Mouse (Mus musculus): ENCODE data around the gene Ppp1r3c. TPM values are rescaled to one million over a fixed set of nuclear protein-coding genes. Genes with fewer than 3 reads are reported as not detected.

The Ppp1r3c gene
- polyA plus RNA-seq, 1 experiment = 4.9 TPM

DNA sequence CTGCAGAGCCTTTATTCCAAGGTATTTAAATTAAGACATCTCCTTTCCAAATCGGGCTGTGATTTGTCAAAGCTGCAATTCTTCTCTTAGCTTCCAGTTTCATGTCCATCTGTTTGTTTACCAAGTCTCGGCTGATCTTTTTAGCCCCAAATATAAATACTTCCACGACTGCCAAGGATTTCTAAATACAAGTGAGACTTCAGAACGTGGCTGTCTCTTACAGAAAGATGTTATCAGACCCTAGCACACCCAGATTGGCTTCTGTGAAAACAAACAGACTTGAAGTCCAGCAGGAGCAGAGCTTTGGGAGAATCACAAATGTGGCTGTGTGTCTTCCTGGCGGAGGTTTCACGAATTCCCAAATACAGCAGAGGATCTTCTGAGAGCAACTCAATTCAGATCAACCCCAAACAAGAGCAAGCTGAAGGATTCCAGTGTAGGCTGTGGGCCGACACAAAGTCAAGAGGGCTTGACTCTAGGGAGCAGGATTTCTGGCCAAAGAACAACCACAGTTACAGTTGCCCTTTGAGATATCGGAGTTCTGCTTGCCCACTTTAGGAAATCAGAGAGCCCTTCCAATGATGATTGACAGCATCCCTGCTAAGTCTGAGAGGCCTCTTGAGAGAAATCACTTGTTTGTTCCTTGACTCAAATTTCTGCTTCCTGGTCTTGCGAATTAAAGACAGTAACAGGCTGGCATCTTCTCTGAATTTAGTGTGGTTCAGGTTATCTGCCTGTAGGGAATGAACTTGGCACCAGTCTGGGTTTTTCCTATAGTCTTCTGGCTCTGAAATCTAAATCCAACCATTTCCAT is 34.4 kb downstream of the Ppp1r3c start:
- peaks cover 2% of the 10 kb centered on the region; the same call in 1 of the 2 replicates for H3K4me1 ChIP-seq (ENCODE audit: control insufficient read depth, insufficient read depth, low read length)
- no peak overlapping the region for H3K4me3 ChIP-seq (ENCODE audit: insufficient read depth, low read length)
- H3K27ac ChIP-seq (ENCODE audit: insufficient read depth, low read length) = 0 out of 2 replicates have a peak overlapping the region, but pooled peaks have one; percentile 25
- TF ChIP-seq CTCF (IDR thresholded peaks at IDR 0.05; ENCODE audit: borderline replicate concordance, insufficient read depth, low read length) = no peak
- no peak for TF ChIP-seq POLR2A (IDR thresholded peaks at IDR 0.05; ENCODE audit: low read depth, low read length)

DNA sequence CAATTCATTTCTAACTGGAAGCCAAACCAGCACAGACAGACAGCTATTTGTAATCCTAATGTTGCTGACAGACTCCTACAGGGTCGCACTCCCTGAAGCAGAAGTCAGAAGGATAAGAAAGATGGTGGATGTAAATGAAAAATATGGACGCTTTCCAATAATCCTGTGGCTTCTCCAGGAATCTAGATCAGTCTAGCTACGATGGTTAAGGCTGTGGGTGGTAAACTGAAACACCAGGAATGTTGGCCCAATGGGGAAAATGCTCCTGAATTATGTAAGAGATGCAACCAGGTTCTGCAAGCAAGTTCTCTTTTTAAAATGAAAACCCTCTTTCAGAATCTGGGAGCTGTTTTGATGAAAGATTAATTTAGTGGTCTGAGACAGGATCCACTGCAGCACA is 35.1 kb downstream of the Ppp1r3c start:
- 0 out of 2 replicates have a peak overlapping the region, but pooled peaks have one; percentile 25 for H3K27ac ChIP-seq (ENCODE audit: insufficient read depth, low read length)
- no peak overlapping the region for H3K4me3 ChIP-seq (ENCODE audit: insufficient read depth, low read length)
- no peak for TF ChIP-seq POLR2A (IDR thresholded peaks at IDR 0.05; ENCODE audit: low read depth, low read length)
- H3K4me1 ChIP-seq (ENCODE audit: control insufficient read depth, insufficient read depth, low read length) = peaks cover 2% of the 10 kb centered on the region; the same call in 1 of the 2 replicates

DNA sequence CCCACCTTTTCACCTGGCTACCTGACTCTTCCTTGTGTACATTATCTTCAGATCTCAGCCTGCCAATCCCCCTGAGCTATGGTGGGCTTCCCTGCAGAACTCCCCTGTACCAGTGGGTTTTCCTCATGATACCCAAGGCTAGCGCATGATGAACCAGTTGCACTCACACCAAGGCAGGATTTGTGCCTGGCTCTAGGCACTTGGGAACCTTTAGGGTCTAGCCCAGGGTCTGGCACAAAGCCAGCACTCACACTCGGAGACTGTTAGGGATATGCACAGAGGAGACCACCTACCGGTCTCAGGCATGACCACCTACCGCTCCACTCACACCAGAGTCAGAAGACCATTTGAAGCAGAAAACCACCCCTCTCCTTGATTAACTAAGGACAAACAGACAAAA is 35.5 kb downstream of the Ppp1r3c start:
- no peak for TF ChIP-seq POLR2A (IDR thresholded peaks at IDR 0.05; ENCODE audit: low read depth, low read length)
- no peak for TF ChIP-seq CTCF (IDR thresholded peaks at IDR 0.05; ENCODE audit: borderline replicate concordance, insufficient read depth, low read length)
- peaks cover 2% of the 10 kb centered on the region; the same call in 1 of the 2 replicates for H3K4me1 ChIP-seq (ENCODE audit: control insufficient read depth, insufficient read depth, low read length)
- peak overlapping the region; percentile 3; the same call in 1 of the 2 replicates for H3K27ac ChIP-seq (ENCODE audit: insufficient read depth, low read length)
- H3K4me3 ChIP-seq (ENCODE audit: insufficient read depth, low read length) = no peak overlapping the region

DNA sequence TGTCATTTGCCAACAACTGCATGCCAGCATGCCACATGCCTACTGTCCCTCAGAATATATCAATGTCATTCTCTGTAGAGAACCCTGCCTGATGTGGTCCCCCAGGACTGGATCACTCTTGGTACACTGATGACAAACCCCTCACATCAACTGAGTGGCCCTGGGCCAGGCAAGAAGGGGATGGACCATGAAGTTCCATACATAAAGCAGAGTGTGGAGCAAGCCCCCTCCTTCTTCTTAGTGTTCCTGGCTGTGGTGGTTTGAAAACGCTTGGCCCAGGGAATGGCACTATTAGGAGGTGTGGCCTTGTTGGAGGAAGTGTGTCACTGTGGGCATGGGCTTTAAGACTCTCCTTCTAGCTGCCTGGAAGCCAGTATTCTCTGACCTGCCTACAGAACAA is 37.3 kb downstream of the Ppp1r3c start:
- no peak overlapping the region for H3K27ac ChIP-seq (ENCODE audit: insufficient read depth, low read length)
- H3K4me1 ChIP-seq (ENCODE audit: control insufficient read depth, insufficient read depth, low read length) = peaks cover 2% of the 10 kb centered on the region; the same call in 1 of the 2 replicates
- TF ChIP-seq POLR2A (IDR thresholded peaks at IDR 0.05; ENCODE audit: low read depth, low read length) (no peak), CTCF (IDR thresholded peaks at IDR 0.05; ENCODE audit: borderline replicate concordance, insufficient read depth, low read length) (no peak)
- H3K4me3 ChIP-seq (ENCODE audit: insufficient read depth, low read length) = no peak overlapping the region

DNA sequence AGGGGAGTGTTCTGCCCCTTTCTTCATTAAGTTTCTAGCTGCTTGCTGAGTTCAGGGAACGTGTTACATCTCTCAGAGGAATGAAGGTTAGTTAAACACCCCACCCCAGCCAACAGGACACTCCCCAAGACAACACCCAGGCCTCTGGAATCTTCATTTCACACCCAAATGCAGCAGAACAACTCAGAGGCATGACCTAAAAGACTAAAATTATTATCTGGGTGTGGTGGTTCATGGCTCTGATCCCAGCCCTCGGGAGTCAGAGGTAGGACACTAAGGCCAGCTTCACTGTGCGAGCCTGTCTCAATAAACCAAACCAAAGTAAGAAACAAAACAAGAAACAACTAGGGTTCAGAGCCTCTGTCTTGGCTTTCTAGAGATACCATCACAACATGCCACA is 38.3 kb downstream of the Ppp1r3c start:
- Histone ChIP-seq H3K4me1 (ENCODE audit: control insufficient read depth, insufficient read depth, low read length) (peaks cover 2% of the 10 kb centered on the region; the same call in 1 of the 2 replicates), H3K27ac (ENCODE audit: insufficient read depth, low read length) (no peak overlapping the region), H3K4me3 (ENCODE audit: insufficient read depth, low read length) (no peak overlapping the region)
- no peak for TF ChIP-seq CTCF (IDR thresholded peaks at IDR 0.05; ENCODE audit: borderline replicate concordance, insufficient read depth, low read length)
- no peak for TF ChIP-seq POLR2A (IDR thresholded peaks at IDR 0.05; ENCODE audit: low read depth, low read length)

DNA sequence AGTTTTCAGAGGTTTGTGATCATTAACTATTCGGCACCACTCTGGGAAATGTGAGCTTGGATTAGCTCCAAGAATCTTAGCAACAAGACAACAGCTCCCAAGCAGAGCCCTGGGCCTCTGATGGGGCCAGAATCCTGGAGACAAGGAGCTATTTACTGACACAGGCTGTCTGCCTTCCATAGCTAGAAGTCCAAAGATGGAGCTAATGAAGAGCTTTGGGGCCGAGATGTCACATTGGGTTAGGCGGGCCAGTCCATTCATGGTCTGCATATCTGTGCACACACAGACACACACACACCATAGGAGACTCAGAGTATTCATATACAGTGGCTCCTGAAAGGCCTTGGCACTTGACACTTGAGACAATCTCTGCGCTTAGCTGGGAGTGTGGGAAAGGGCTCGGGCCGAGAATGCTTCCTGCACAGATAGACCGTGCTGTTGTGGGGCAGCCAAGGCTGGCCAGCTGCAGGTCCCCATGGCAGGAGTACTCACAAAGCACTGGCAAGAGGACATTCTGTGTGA is 39.8 kb downstream of the Ppp1r3c start:
- no peak overlapping the region for H3K4me3 ChIP-seq (ENCODE audit: insufficient read depth, low read length)
- peaks cover 2% of the 10 kb centered on the region; the same call in 1 of the 2 replicates for H3K4me1 ChIP-seq (ENCODE audit: control insufficient read depth, insufficient read depth, low read length)
- TF ChIP-seq CTCF (IDR thresholded peaks at IDR 0.05; ENCODE audit: borderline replicate concordance, insufficient read depth, low read length) (no peak), POLR2A (IDR thresholded peaks at IDR 0.05; ENCODE audit: low read depth, low read length) (no peak)
- no peak overlapping the region for H3K27ac ChIP-seq (ENCODE audit: insufficient read depth, low read length)

DNA sequence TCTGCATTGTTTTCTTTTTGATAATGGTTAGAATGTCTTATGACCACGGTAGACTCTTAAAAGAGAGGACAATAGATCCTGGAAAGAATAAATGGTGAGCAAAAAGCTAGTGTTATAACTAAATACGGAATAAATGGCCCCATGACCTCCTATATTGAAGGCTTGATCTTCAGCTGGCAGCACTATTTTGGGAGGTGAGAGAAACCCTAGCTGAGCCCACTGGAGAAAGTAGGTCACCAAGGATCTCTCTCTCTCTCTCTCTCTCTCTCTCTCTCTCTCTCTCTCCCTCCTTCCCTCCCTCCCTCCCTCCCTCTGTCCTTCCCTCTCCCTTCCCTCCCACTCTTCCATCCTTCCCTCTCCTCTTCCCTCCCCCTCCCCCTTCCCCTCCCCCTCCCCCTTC is 42.9 kb downstream of the Ppp1r3c start:
- no peak for TF ChIP-seq POLR2A (IDR thresholded peaks at IDR 0.05; ENCODE audit: low read depth, low read length)
- no peak for TF ChIP-seq CTCF (IDR thresholded peaks at IDR 0.05; ENCODE audit: borderline replicate concordance, insufficient read depth, low read length)
- no peak overlapping the region for H3K4me3 ChIP-seq (ENCODE audit: insufficient read depth, low read length)
- peaks cover under 1% of the 10 kb centered on the region for H3K4me1 ChIP-seq (ENCODE audit: control insufficient read depth, insufficient read depth, low read length)
- no peak overlapping the region for H3K27ac ChIP-seq (ENCODE audit: insufficient read depth, low read length)

GRCm38 (mm10) chr19:36691941-36692340 is 44.5 kb downstream of the Ppp1r3c start:
- H3K4me1 ChIP-seq (ENCODE audit: control insufficient read depth, insufficient read depth, low read length) = peaks cover 5% of the 10 kb centered on the region

GRCm38 (mm10) chr19:36691245-36691644 is 45.2 kb downstream of the Ppp1r3c start:
- Histone ChIP-seq H3K4me1 (ENCODE audit: control insufficient read depth, insufficient read depth, low read length) (peaks cover 5% of the 10 kb centered on the region), H3K4me3 (ENCODE audit: insufficient read depth, low read length) (no peak overlapping the region), H3K27ac (ENCODE audit: insufficient read depth, low read length) (no peak overlapping the region)
- TF ChIP-seq POLR2A (IDR thresholded peaks at IDR 0.05; ENCODE audit: low read depth, low read length) (no peak), CTCF (IDR thresholded peaks at IDR 0.05; ENCODE audit: borderline replicate concordance, insufficient read depth, low read length) (no peak)

More at GRCm38 (mm10) chr19:36691941-36692340, 44.5 kb downstream of the Ppp1r3c start:
- Histone ChIP-seq H3K4me3 (ENCODE audit: insufficient read depth, low read length) (no peak overlapping the region), H3K27ac (ENCODE audit: insufficient read depth, low read length) (no peak overlapping the region)
- TF ChIP-seq POLR2A (IDR thresholded peaks at IDR 0.05; ENCODE audit: low read depth, low read length) (no peak), CTCF (IDR thresholded peaks at IDR 0.05; ENCODE audit: borderline replicate concordance, insufficient read depth, low read length) (no peak)

DNA sequence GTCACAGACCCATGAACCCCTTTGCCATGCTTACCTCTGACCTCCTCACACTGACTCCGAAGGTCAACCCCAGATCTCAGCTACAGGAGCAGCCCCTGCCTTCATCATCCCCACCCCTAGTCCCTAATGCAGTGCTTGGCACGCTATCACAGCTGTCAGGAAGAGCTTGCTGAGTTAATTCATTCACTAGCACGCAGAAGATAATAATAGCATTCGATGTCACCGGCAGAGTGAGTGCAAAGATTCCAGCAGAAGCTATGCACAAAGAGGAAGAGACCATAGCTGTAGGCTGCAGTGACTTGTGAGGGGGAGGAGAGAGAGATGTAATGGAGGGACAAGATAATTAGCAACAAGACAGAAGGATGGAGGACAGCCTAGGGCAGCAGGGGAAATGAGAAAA is 47.2 kb downstream of the Ppp1r3c start:
- H3K4me3 ChIP-seq (ENCODE audit: insufficient read depth, low read length) = no peak overlapping the region
- H3K4me1 ChIP-seq (ENCODE audit: control insufficient read depth, insufficient read depth, low read length) = peaks cover 5% of the 10 kb centered on the region
- H3K27ac ChIP-seq (ENCODE audit: insufficient read depth, low read length) = no peak overlapping the region
- TF ChIP-seq CTCF (IDR thresholded peaks at IDR 0.05; ENCODE audit: borderline replicate concordance, insufficient read depth, low read length) (no peak), POLR2A (IDR thresholded peaks at IDR 0.05; ENCODE audit: low read depth, low read length) (no peak)

Measured in embryonic fibroblast, embryonic 13.5 days (primary cell).